Mouse (Mus musculus): ENCODE data around the gene Zfp280b. TPM values are rescaled to one million over a fixed set of nuclear protein-coding genes. Genes with fewer than 3 reads are reported as not detected.
A peak's percentile ranks its signal among the peaks of the same experiment; 100 is the strongest.

Zfp280b gene
- polyA plus RNA-seq, 1 experiment: 6.9 TPM

GRCm38 (mm10) chr10:76028396-76028795, 4.1 kb upstream of the Zfp280b start:
- TF ChIP-seq CTCF (IDR thresholded peaks at IDR 0.05; ENCODE audit: insufficient read depth, low read length) (no peak), POLR2A (IDR thresholded peaks at IDR 0.05; ENCODE audit: borderline replicate concordance, extremely low read depth, low read depth, low read length) (no peak)
- WGBS: 63% methylated on average over 9 of the region's 9 CpGs
- Histone ChIP-seq H3K4me1 (ENCODE audit: control insufficient read depth, insufficient read depth, low read length) (peaks cover 2% of the 10 kb centered on the region), H3K4me3 (replicated peaks; ENCODE audit: extremely low read depth, low read depth, low read length) (no peak overlapping the region)
- DNase-seq: no peak

- H3K4me1 ChIP-seq (ENCODE audit: control insufficient read depth, insufficient read depth, low read length): peaks cover 5% of the 10 kb centered on the region
- TF ChIP-seq POLR2A (IDR thresholded peaks at IDR 0.05; ENCODE audit: borderline replicate concordance, extremely low read depth, low read depth, low read length) (no peak), CTCF (IDR thresholded peaks at IDR 0.05; ENCODE audit: insufficient read depth, low read length) (no peak)
- 79% methylated on average over 5 of the region's 5 CpGs for WGBS
- no peak for DNase-seq
- no peak overlapping the region for H3K4me3 ChIP-seq (replicated peaks; ENCODE audit: extremely low read depth, low read depth, low read length)
Observed at GRCm38 (mm10) chr10:76029276-76029675, 3.2 kb upstream of the Zfp280b start.

DNA sequence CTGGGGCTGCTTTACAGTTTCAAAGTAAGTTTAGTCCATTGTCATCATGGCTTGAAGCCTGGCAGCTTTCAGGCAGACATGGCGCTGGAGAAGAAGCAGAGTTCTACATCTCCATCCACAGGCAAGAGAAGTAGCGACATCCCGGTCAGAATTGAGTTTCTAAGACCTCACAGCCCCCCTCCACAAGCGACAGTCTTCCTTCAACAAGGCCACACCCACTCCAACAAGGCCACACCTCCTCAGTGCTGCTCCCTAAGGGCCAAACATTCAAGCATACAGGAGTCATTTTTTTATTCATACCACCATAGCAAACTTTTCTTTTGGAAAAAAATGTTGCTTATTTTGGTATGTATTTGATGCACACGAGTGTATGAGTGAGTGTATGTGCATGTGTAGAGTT, 2.0 kb upstream of the Zfp280b start:
- Histone ChIP-seq H3K4me3 (replicated peaks; ENCODE audit: extremely low read depth, low read depth, low read length) (no peak overlapping the region), H3K4me1 (ENCODE audit: control insufficient read depth, insufficient read depth, low read length) (peaks cover 5% of the 10 kb centered on the region)
- 62% methylated on average over 5 of the region's 5 CpGs for WGBS
- TF ChIP-seq POLR2A (IDR thresholded peaks at IDR 0.05; ENCODE audit: borderline replicate concordance, extremely low read depth, low read depth, low read length) (no peak), CTCF (IDR thresholded peaks at IDR 0.05; ENCODE audit: insufficient read depth, low read length) (no peak)
- DNase-seq: no peak

DNA sequence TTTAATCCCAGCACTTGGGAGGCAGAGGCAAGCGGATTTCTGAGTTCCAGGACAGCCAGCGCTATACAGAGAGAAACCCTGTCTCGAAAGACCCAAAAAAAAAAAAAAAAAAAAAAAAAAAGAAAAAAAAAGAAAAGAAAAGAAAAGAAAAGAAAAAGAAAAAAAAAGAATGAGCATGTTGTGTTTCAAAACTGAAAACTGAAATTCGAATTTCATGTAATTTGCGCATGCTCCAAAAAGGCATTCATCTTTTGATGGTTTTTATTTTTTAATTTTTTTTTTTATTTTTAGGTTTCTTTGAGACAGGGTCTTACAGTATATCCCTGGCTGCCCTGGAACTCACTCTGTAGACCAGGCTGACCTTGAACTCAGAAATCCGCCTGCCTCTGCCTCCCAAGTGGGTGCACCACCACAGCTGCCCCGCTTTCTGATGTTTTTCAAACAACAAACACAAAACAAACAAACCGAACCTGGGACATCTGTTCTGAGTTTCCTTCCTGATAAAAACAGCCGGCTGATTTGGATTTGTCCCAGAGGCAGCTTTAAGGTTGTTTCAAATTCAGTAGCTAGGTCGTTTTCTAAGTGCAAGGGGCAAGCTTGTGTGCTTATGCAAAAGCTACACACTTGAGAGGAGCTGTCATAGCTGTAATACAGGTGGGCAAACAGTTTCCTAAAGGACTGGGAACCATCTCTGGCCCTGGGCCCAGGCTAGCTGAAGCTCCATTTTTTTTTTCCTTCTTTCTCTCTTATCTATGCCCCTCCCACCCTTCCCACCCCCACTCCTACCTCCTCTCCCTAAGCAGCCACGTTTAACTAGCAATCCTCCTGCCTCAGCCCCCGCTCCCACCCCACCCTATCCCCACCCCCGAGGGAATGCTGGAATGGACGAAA, 694 bp upstream of the Zfp280b start:
- peaks cover 5% of the 10 kb centered on the region for H3K4me1 ChIP-seq (ENCODE audit: control insufficient read depth, insufficient read depth, low read length)
- H3K4me3 ChIP-seq (replicated peaks; ENCODE audit: extremely low read depth, low read depth, low read length): peak overlapping the region; percentile 91
- no peak for DNase-seq
- 42% methylated on average over 14 of the region's 14 CpGs for WGBS
- no peak for TF ChIP-seq POLR2A (IDR thresholded peaks at IDR 0.05; ENCODE audit: borderline replicate concordance, extremely low read depth, low read depth, low read length)
- no peak for TF ChIP-seq CTCF (IDR thresholded peaks at IDR 0.05; ENCODE audit: insufficient read depth, low read length)

DNA sequence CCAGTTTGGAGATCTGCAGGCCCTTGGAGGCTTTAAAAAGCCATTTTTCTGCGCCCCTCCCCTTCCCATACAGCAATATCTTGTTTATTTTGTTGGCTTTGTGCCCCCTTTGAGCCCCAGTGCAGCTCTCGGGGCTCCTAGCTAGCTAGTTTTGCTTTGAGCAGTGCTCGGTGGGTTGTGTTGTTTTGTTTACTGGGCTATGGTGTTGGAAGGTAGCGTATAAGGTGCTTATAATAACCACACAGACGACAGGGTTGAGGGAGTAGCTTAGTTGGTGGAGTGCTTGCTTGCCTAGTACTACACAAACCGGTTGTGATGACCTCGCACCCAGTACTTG, 637 bp downstream of the Zfp280b start:
- Histone ChIP-seq H3K4me3 (replicated peaks; ENCODE audit: extremely low read depth, low read depth, low read length) (peak overlapping the region; percentile 91), H3K4me1 (ENCODE audit: control insufficient read depth, insufficient read depth, low read length) (peaks cover 5% of the 10 kb centered on the region)
- no peak for DNase-seq
- 10% methylated on average over 7 of the region's 7 CpGs for WGBS
- TF ChIP-seq POLR2A (IDR thresholded peaks at IDR 0.05; ENCODE audit: borderline replicate concordance, extremely low read depth, low read depth, low read length) (no peak), CTCF (IDR thresholded peaks at IDR 0.05; ENCODE audit: insufficient read depth, low read length) (no peak)

- Histone ChIP-seq H3K4me1 (ENCODE audit: control insufficient read depth, insufficient read depth, low read length) (peaks cover 5% of the 10 kb centered on the region), H3K4me3 (replicated peaks; ENCODE audit: extremely low read depth, low read depth, low read length) (no peak overlapping the region)
- TF ChIP-seq CTCF (IDR thresholded peaks at IDR 0.05; ENCODE audit: insufficient read depth, low read length) (no peak), POLR2A (IDR thresholded peaks at IDR 0.05; ENCODE audit: borderline replicate concordance, extremely low read depth, low read depth, low read length) (no peak)
- WGBS: 81% methylated on average over 8 of the region's 8 CpGs
- DNase-seq: no peak
Observed at GRCm38 (mm10) chr10:76034001-76034600, 1.7 kb downstream of the Zfp280b start.

DNA sequence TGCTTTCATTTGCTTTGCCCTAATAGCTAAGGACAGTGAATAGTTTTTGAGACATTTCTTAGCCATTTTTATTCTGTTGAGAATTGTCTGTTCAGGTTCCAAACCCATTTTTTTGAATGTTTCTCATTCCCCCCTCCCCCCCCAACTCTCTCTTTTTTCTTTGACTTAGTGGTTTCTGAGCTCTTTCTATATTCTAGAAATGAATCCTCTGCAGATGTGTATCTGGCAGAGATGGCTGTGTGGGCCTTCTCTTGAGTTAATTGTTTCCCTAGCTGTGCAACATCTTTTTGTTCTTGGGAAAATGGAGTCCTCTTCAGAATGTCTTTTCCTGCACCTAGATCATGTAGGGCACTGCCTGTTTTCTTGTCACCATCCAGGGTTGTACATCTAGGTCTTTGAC, 2.8 kb downstream of the Zfp280b start:
- DNase-seq: no peak

DNA sequence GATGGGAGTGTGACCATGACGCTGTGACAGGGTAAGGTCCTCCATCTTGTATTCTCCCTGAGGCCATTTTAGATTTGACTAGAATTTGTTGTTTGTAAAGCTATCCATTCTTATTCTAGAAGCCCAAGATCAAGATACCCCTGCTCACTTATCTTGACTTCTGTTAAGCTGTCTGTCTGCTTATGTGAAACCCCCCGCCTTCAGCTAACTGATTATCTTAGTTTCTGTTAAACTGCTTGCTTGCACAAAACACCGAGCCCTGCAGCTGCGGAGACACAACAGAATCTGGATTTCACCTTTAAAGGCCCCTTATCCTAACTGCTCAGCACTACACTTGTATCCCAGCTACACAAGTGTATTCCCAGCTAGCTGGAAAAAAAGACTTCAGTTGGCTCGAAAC, 4.5 kb downstream of the Zfp280b start:
- no peak for DNase-seq
- TF ChIP-seq CTCF (IDR thresholded peaks at IDR 0.05; ENCODE audit: insufficient read depth, low read length) (no peak), POLR2A (IDR thresholded peaks at IDR 0.05; ENCODE audit: borderline replicate concordance, extremely low read depth, low read depth, low read length) (no peak)
- peaks cover 5% of the 10 kb centered on the region for H3K4me1 ChIP-seq (ENCODE audit: control insufficient read depth, insufficient read depth, low read length)
- H3K4me3 ChIP-seq (replicated peaks; ENCODE audit: extremely low read depth, low read depth, low read length): no peak overlapping the region
- 95% methylated on average over 5 of the region's 5 CpGs for WGBS

More for the DNA sequence above, 2.8 kb downstream of the Zfp280b start:
- peaks cover 5% of the 10 kb centered on the region for H3K4me1 ChIP-seq (ENCODE audit: control insufficient read depth, insufficient read depth, low read length)
- no peak for TF ChIP-seq POLR2A (IDR thresholded peaks at IDR 0.05; ENCODE audit: borderline replicate concordance, extremely low read depth, low read depth, low read length)
- TF ChIP-seq CTCF (IDR thresholded peaks at IDR 0.05; ENCODE audit: insufficient read depth, low read length): no peak
- H3K4me3 ChIP-seq (replicated peaks; ENCODE audit: extremely low read depth, low read depth, low read length): no peak overlapping the region

DNA sequence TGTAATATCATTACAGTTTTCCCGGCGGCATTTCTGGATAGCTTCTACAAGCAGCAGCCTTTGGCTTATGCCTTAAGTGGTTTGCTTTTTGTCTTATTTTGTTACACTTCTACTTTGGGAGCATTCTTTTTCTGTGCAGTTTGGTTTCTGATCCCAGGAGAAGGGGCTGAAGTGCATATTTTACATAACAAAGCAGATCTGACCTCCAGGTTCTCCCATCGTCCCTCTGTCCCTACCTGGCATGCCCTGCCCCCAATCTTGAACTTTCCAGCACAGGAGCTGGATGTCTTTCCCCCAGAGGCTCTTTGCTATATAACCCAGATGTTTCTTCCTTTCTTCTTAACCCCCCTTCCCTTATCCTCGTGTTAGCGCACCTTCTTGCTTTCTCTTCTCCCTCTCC, 12.9 kb downstream of the Zfp280b start:
- no peak for DNase-seq
- Histone ChIP-seq H3K4me1 (ENCODE audit: control insufficient read depth, insufficient read depth, low read length) (no peaks in the 10 kb centered on the region), H3K4me3 (replicated peaks; ENCODE audit: extremely low read depth, low read depth, low read length) (no peak overlapping the region)
- 41% methylated on average over 5 of the region's 5 CpGs for WGBS
- no peak for TF ChIP-seq POLR2A (IDR thresholded peaks at IDR 0.05; ENCODE audit: borderline replicate concordance, extremely low read depth, low read depth, low read length)
- no peak for TF ChIP-seq CTCF (IDR thresholded peaks at IDR 0.05; ENCODE audit: insufficient read depth, low read length)

- TF ChIP-seq CTCF (IDR thresholded peaks at IDR 0.05; ENCODE audit: insufficient read depth, low read length) (no peak), POLR2A (IDR thresholded peaks at IDR 0.05; ENCODE audit: borderline replicate concordance, extremely low read depth, low read depth, low read length) (no peak)
- DNase-seq: no peak
- H3K4me3 ChIP-seq (replicated peaks; ENCODE audit: extremely low read depth, low read depth, low read length): no peak overlapping the region
- no peaks in the 10 kb centered on the region for H3K4me1 ChIP-seq (ENCODE audit: control insufficient read depth, insufficient read depth, low read length)
- WGBS: 7% methylated on average over 1 of the region's 1 CpGs
Observed at GRCm38 (mm10) chr10:76046754-76047153, 14.3 kb downstream of the Zfp280b start.
